Mouse (Mus musculus) adrenal gland, postnatal 0 days (tissue): Measurements from ENCODE around the gene Me1. TPM values are rescaled to one million over a fixed set of nuclear protein-coding genes. Genes with fewer than 3 reads are reported as not detected.

Experiments used
- polyA plus RNA-seq: library from polyadenylated mRNA; unstranded; fragments of >200 nt; fragmentation: Nextera tagmentation; extraction: Ambion mirVana; gene quantifications from 2 replicates; pipeline ENCODE4 v1.2.1, GENCODE M21; 2015

Gene Me1
- polyA plus RNA-seq, result 121 and 356 TPM in 2 replicates

DNA sequence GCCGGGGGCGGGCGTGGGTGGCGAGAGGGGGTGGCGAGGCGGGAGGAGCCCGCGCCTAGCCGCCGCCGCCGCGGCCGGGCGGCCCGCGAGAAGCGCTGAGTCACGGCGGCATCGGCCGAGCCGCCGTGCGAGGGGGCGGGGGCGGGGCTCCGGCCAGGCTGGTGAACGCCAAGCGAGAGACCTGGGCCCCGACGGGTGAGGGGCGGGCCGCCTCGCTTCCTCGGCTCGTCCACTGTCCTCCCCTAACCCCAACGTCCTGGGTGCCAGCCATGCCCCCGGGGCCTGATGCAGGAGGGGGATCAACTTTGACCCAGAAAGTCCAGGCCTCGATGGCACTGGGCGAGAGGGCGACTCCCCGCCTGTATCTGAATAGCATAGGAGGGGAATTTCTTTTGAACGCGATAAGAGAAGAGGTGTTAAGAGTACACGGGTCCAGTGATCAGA, at the start of gene Me1:
Me1 (minus strand) TSS at position 136 of the 444 bp plus-strand sequence.

DNA sequence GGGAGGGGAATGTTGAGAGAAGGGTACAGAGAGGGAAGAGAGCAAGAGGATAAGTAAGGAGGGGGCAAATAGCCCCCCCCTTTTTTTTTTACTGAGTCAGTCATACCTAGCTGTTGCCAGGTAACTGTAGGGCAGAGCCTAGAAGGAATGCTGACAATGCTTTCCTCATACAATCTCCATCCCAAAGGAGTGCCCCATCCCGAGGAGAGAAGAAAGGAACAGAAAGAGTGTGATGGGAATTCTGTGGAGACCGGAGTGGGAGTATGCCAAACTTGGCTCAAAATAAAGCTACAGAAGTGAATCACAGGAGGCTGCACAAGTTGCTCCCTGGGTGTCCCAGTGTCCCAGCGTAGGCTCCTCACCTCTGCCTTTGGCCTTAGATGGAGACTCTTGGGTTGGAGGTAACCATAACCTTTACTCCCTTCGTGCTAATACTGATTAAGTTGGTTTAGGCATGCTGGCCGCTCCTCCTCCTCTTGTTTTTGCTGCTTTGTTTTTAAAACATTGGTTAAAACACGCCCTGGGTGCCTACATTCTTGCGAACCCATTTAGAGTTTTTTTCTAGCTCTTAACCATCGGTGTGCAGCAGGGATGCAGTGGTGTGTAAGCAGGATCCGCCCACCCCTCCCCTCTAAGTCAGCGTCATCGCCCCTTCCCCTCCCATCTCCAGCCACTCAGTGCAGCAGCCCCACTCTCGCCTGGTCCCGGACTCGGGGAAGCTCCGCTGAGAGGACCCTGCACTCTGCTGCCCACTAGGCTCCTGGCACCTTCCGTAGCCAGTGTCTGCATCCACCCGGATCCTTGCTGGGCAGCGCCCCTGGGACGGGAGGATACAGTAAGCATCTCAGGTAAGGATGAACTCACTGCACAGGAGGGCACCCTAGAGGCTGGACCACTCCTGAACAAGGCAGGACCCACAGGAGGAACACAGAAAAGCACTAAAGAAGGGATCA, 47.5 kb upstream of the Me1 start, which contains the start of gene Prss35:
Prss35 (plus strand) TSS at position 691 of the 953 bp plus-strand sequence.

DNA sequence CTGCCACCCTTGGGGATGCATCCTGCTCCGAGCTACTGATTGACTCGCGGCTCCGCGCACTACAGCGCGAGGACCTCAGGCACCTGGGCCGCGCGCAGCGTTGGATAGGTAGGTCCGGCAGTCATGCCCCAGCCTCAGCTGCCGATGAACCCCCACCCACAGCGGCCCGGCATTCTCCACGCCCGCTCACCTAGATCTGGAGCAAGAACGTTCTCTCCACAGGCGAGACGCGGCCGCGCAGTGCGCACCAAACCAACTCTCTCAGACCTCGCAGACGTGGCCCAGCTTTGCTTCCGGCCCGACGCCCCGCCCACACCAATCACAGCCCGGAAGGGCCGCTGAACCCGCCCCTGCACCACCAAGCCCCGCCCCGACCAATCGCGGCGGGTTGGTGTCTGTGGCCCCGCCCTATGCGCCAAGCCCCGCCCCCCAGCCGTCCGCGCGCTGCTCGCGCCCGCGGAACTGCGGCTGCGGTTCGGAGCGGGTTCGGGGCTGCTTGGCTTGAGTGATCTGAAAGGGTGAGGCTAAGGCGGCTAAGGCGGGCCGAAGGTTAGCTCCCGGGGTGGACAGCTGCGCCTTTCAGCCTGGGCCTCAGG, 124.1 kb downstream of the Me1 start, which contains the start of the genes Pgm3 and Rwdd2a:
Pgm3 (minus strand) TSS at position 303 of the 596 bp plus-strand sequence.
Rwdd2a (plus strand) TSS at position 452 of the 596 bp plus-strand sequence.

Other genes starting within 250 kb of the Me1 start
- gene Ube2cbp, start 231.0 kb downstream of the Me1 start, polyA plus RNA-seq, result 2.4 and 3.7 TPM in 2 replicates
- gene Dop1a, start 228.8 kb downstream of the Me1 start, polyA plus RNA-seq, result 8.0 and 10.9 TPM in 2 replicates
- 23.8 and 47.7 TPM in 2 replicates for gene Pgm3, start 124.1 kb downstream of the Me1 start, polyA plus RNA-seq
- gene Rwdd2a, start 124.0 kb downstream of the Me1 start, polyA plus RNA-seq, result 31.9 and 44.7 TPM in 2 replicates
- gene Prss35, start 47.7 kb upstream of the Me1 start, polyA plus RNA-seq, result 19.4 and 34.7 TPM in 2 replicates
- gene Snap91, start 184.7 kb upstream of the Me1 start, polyA plus RNA-seq, result 23.2 and 28.8 TPM in 2 replicates